Mouse (Mus musculus): ENCODE results near the gene Cdyl2. TPM values are rescaled to one million over a fixed set of nuclear protein-coding genes. Genes with fewer than 3 reads are reported as not detected.

The Cdyl2 gene
- polyA plus RNA-seq, 1 experiment from 2014 or later = 5.2 TPM

DNA sequence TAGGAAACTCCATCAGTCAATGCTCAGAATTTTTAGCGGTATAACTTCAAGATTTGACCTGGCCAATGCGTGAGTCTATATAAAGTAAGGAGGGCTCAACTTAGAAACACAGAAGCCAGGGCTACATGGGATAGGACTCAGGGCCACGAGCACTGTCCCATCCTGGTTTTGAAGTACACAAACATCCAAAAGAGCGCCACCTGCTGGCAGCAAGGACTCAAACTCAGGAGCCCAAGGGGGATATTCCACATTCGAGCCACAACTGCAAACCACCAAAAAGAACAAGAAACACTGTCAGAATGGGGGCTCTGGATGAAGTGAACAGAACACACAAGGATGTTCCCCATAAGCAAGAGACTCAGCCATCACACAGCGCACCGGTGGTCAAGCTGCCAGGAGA, 63.8 kb downstream of the Cdyl2 start:
- Histone ChIP-seq H3K4me3 (replicated peaks) (no peak overlapping the region), H3K4me1 (no peaks in the 10 kb centered on the region), H3K36me3 (no peaks in the 10 kb centered on the region), H3K4me2 (no peak overlapping the region), H3K9ac (no peak overlapping the region), H3K27ac (no peak overlapping the region), H3K9me3 (no peaks in the 10 kb centered on the region), H3K27me3 (replicated peaks) (no peaks in the 10 kb centered on the region)
- WGBS = 92% methylated on average over 7 of the region's 7 CpGs
- ATAC-seq (ENCODE audit: insufficient read depth, low FRiP score, low read depth) = no peak

- H3K4me1 ChIP-seq = no peaks in the 10 kb centered on the region
- no peak overlapping the region for H3K4me3 ChIP-seq (replicated peaks)
- no peak for ATAC-seq (ENCODE audit: insufficient read depth, low FRiP score, low read depth)
- H3K27me3 ChIP-seq (replicated peaks) = no peaks in the 10 kb centered on the region
- WGBS = 68% methylated on average over 11 of the region's 11 CpGs
- H3K27ac ChIP-seq = no peak overlapping the region
- no peaks in the 10 kb centered on the region for H3K36me3 ChIP-seq
- no peak overlapping the region for H3K9ac ChIP-seq
- no peaks in the 10 kb centered on the region for H3K9me3 ChIP-seq
- no peak overlapping the region for H3K4me2 ChIP-seq
Observed at GRCm38 (mm10) chr8:116666781-116667325, 65.9 kb downstream of the Cdyl2 start.

DNA sequence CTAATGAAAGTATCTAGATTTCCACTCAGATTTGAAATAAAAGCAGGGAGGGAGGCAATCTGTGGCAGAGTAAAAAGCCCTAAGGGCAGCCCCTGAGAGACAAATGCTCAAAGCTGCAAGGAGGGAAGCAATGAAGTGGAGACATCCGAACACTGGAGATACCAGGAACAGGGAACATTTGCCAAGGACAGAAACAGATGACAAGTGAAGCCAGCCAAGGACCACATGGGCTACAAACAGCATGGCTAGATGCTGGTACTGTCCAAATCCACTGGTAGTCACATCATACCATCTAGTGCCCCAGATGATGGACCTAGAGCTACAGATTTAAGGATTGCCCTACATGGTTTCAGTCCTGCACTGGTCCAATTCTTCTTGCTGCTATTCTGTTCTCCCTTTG, 71.3 kb downstream of the Cdyl2 start:
- H3K36me3 ChIP-seq = no peaks in the 10 kb centered on the region
- no peak overlapping the region for H3K9ac ChIP-seq
- no peaks in the 10 kb centered on the region for H3K9me3 ChIP-seq
- no peaks in the 10 kb centered on the region for H3K27me3 ChIP-seq (replicated peaks)
- ATAC-seq (ENCODE audit: insufficient read depth, low FRiP score, low read depth) = no peak
- H3K4me1 ChIP-seq = no peaks in the 10 kb centered on the region
- H3K27ac ChIP-seq = no peak overlapping the region
- 85% methylated on average over 1 of the region's 1 CpGs for WGBS
- no peak overlapping the region for H3K4me2 ChIP-seq
- H3K4me3 ChIP-seq (replicated peaks) = no peak overlapping the region

DNA sequence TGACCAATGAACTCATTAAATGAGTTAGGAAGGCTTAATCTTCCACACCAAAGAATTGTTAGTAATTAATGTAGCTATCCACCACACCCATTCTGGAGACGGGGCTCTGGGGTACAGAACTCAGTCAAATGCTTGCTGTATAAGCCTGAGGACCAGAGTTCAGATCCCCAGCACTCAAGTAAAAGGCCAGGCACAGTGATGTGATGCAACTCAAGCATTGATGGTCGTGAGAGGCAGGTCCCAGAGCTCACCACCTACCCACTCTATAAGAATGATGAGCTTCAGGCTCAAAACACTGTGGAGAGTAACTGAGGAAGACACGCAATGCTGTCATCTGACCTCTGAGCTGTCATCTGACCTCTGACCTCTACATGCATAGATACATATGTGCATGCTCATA, 76.0 kb downstream of the Cdyl2 start:
- H3K4me3 ChIP-seq (replicated peaks) = no peak overlapping the region
- ATAC-seq (ENCODE audit: insufficient read depth, low FRiP score, low read depth) = no peak
- no peaks in the 10 kb centered on the region for H3K4me1 ChIP-seq
- H3K9ac ChIP-seq = no peak overlapping the region
- no peaks in the 10 kb centered on the region for H3K9me3 ChIP-seq
- H3K27ac ChIP-seq = no peak overlapping the region
- H3K36me3 ChIP-seq = no peaks in the 10 kb centered on the region
- H3K27me3 ChIP-seq (replicated peaks) = no peaks in the 10 kb centered on the region
- WGBS = 85% methylated on average over 3 of the region's 3 CpGs
- no peak overlapping the region for H3K4me2 ChIP-seq

- ATAC-seq (ENCODE audit: insufficient read depth, low FRiP score, low read depth) = no peak
- Histone ChIP-seq H3K27ac (no peak overlapping the region), H3K4me2 (no peak overlapping the region), H3K9me3 (no peaks in the 10 kb centered on the region), H3K4me1 (no peaks in the 10 kb centered on the region), H3K27me3 (replicated peaks) (no peaks in the 10 kb centered on the region), H3K9ac (no peak overlapping the region), H3K36me3 (no peaks in the 10 kb centered on the region), H3K4me3 (replicated peaks) (no peak overlapping the region)
- WGBS = 67% methylated on average over 3 of the region's 3 CpGs
Observed at GRCm38 (mm10) chr8:116654881-116655280, 77.9 kb downstream of the Cdyl2 start.

DNA sequence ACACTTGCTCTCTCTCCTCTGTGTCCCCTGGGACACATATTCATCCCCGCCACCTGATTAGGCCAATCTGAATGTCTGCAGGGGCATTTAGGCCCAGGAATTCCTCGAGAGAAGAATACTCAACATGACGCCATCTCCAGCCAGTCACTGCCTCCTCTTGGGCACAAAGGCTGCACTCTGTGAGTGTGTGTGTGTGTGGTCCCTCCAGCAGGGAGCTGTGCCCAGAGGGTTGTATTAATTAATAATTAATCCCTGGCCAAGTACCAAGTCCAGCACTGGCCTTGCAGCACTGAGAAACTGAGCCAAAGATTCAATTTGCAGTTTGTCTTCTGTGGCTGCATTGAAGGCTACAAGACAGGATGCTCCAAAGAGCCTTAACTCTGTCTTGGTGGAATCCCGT, 79.8 kb downstream of the Cdyl2 start:
- H3K4me1 ChIP-seq = no peaks in the 10 kb centered on the region
- no peak; the same call in 1 of the 2 replicates for ATAC-seq (ENCODE audit: insufficient read depth, low FRiP score, low read depth)
- no peak overlapping the region for H3K27ac ChIP-seq
- H3K9ac ChIP-seq = no peak overlapping the region
- 66% methylated on average over 4 of the region's 4 CpGs for WGBS
- H3K4me3 ChIP-seq (replicated peaks) = no peak overlapping the region
- H3K27me3 ChIP-seq (replicated peaks) = no peaks in the 10 kb centered on the region
- no peak overlapping the region for H3K4me2 ChIP-seq
- H3K36me3 ChIP-seq = no peaks in the 10 kb centered on the region
- no peaks in the 10 kb centered on the region for H3K9me3 ChIP-seq

GRCm38 (mm10) chr8:116649975-116650725, 82.6 kb downstream of the Cdyl2 start:
- Histone ChIP-seq H3K9me3 (no peaks in the 10 kb centered on the region), H3K36me3 (no peaks in the 10 kb centered on the region), H3K4me3 (replicated peaks) (no peak overlapping the region), H3K4me1 (no peaks in the 10 kb centered on the region), H3K9ac (no peak overlapping the region), H3K27me3 (replicated peaks) (no peaks in the 10 kb centered on the region), H3K4me2 (no peak overlapping the region), H3K27ac (no peak overlapping the region)
- WGBS = 71% methylated on average over 16 of the region's 16 CpGs
- no peak for ATAC-seq (ENCODE audit: insufficient read depth, low FRiP score, low read depth)

DNA sequence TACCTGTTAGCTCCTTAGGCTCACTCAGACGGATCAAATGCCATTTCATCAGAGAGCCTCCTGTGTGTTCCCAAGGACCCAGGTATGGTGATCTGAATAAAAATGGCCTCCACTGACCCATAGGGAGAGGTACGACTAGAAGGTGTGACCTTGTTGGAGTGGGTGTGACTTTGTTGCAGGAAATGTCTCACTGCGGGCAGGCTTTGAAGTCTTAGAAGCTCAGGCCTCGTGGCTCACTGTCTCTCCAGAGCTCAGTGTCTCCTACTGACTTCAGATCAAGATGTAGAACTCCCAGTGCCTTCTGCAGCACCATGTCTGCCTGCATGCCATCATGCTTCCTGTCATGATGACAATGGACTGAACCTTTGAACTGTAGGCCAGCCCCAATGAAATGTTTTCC, 87.4 kb downstream of the Cdyl2 start:
- H3K9me3 ChIP-seq = no peaks in the 10 kb centered on the region
- no peaks in the 10 kb centered on the region for H3K4me1 ChIP-seq
- H3K27ac ChIP-seq = no peak overlapping the region
- H3K36me3 ChIP-seq = no peaks in the 10 kb centered on the region
- no peaks in the 10 kb centered on the region for H3K27me3 ChIP-seq (replicated peaks)
- no peak overlapping the region for H3K4me2 ChIP-seq
- H3K9ac ChIP-seq = no peak overlapping the region
- no peak overlapping the region for H3K4me3 ChIP-seq (replicated peaks)
- ATAC-seq (ENCODE audit: insufficient read depth, low FRiP score, low read depth) = no peak
- 73% methylated on average over 4 of the region's 4 CpGs for WGBS

DNA sequence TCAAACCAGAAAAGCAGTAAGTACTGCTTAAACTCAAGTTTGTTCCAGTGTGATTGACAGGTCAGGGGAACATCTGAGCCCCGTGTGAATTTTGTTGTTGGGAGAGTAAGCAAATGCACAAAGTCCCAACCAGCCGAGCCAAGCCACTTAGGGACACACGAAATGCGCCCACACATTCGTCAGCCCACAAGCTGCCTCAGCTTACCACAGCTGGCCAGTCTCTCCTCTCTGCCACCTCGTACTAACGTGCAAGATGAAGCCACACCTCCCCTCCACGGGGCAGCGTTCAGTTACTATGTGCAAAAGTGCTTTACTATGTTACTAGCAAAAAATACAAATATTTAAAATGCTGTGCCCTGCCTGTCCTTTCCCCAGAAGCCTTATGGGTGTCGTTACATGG, 91.9 kb downstream of the Cdyl2 start:
- no peak overlapping the region for H3K27ac ChIP-seq
- 64% methylated on average over 10 of the region's 10 CpGs for WGBS
- no peak for ATAC-seq (ENCODE audit: insufficient read depth, low FRiP score, low read depth)
- H3K36me3 ChIP-seq = no peaks in the 10 kb centered on the region
- H3K4me3 ChIP-seq (replicated peaks) = no peak overlapping the region
- H3K9me3 ChIP-seq = no peaks in the 10 kb centered on the region
- no peak overlapping the region for H3K9ac ChIP-seq
- no peaks in the 10 kb centered on the region for H3K4me1 ChIP-seq
- no peaks in the 10 kb centered on the region for H3K27me3 ChIP-seq (replicated peaks)
- H3K4me2 ChIP-seq = no peak overlapping the region

DNA sequence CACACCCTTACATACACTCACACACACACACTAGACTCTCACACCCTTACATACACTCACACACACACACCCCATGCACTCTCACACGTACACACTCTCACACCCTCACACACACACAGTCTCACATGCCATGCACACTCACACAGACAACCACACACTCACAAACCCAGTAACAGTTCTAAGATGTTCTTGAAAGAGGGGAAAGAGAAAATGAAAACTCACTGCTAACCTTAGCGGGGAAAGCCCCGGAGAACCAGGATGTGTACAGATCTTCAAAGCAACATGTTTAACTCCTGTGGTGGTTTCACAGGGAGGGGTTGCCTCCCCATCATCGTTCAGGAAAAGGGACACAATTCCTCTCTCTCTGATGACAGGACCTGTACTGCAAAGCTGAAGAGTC, 94.8 kb downstream of the Cdyl2 start:
- 76% methylated on average over 4 of the region's 4 CpGs for WGBS
- Histone ChIP-seq H3K4me2 (no peak overlapping the region), H3K4me3 (replicated peaks) (no peak overlapping the region), H3K27ac (no peak overlapping the region), H3K27me3 (replicated peaks) (no peaks in the 10 kb centered on the region), H3K4me1 (no peaks in the 10 kb centered on the region), H3K36me3 (no peaks in the 10 kb centered on the region), H3K9me3 (no peaks in the 10 kb centered on the region), H3K9ac (no peak overlapping the region)
- ATAC-seq (ENCODE audit: insufficient read depth, low FRiP score, low read depth) = no peak

GRCm38 (mm10) chr8:116637193-116637592, 95.6 kb downstream of the Cdyl2 start:
- Histone ChIP-seq H3K27me3 (replicated peaks) (no peaks in the 10 kb centered on the region), H3K4me1 (no peaks in the 10 kb centered on the region), H3K4me3 (replicated peaks) (no peak overlapping the region), H3K9me3 (no peaks in the 10 kb centered on the region), H3K36me3 (no peaks in the 10 kb centered on the region), H3K9ac (no peak overlapping the region), H3K4me2 (no peak overlapping the region), H3K27ac (no peak overlapping the region)
- ATAC-seq (ENCODE audit: insufficient read depth, low FRiP score, low read depth) = no peak
- WGBS = 91% methylated on average over 7 of the region's 7 CpGs

DNA sequence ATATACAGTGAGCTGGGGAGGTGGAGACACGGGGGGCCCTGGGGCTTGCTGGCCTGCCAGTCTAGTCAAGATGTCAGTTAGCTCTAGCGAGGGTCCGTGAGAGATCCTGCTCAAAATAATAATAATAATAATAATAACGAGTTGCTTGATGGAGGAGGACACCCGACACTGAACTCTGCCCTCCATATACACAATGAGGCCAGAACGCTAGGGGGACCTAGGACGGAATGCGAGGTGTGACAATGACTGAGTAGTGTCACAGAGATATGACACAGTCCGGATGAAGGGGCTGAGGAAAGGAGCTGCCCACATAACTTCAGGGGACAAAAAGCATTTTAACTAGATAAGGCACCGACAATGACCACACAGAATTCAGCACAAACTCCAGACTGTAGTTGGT, 96.4 kb downstream of the Cdyl2 start:
- H3K27ac ChIP-seq = no peak overlapping the region
- 75% methylated on average over 10 of the region's 10 CpGs for WGBS
- no peak overlapping the region for H3K4me3 ChIP-seq (replicated peaks)
- H3K9me3 ChIP-seq = no peaks in the 10 kb centered on the region
- no peak for ATAC-seq (ENCODE audit: insufficient read depth, low FRiP score, low read depth)
- H3K36me3 ChIP-seq = no peaks in the 10 kb centered on the region
- no peak overlapping the region for H3K9ac ChIP-seq
- no peaks in the 10 kb centered on the region for H3K27me3 ChIP-seq (replicated peaks)
- no peaks in the 10 kb centered on the region for H3K4me1 ChIP-seq
- no peak overlapping the region for H3K4me2 ChIP-seq

DNA sequence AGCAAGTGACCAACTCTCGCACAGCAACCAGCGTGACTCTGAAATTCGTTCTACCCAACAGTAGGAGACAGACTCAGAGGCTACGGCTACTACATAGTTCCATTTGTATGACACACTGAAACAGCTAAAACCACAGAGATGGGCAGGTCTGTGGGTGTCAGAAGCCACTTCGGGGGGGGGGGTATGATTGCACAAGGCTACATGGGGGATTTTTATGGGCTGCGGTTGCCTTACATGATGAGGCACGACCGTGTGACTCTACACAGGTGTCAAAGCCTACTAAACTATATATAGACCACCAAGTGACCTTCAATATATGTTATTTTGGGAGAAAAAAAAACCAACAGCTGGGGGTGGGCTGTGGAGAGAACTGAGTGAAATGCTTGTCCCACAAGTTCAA, 96.8 kb downstream of the Cdyl2 start:
- Histone ChIP-seq H3K36me3 (no peaks in the 10 kb centered on the region), H3K27ac (no peak overlapping the region), H3K4me2 (no peak overlapping the region), H3K27me3 (replicated peaks) (no peaks in the 10 kb centered on the region), H3K9me3 (no peaks in the 10 kb centered on the region), H3K9ac (no peak overlapping the region), H3K4me3 (replicated peaks) (no peak overlapping the region), H3K4me1 (no peaks in the 10 kb centered on the region)
- WGBS = 80% methylated on average over 8 of the region's 8 CpGs
- ATAC-seq (ENCODE audit: insufficient read depth, low FRiP score, low read depth) = no peak
